Mouse (Mus musculus) heart, embryonic 10.5 days (tissue): Measurements from ENCODE around the gene Trio. TPM values are rescaled to one million over a fixed set of nuclear protein-coding genes. Genes with fewer than 3 reads are reported as not detected.

ENCODE experiments used
- DNase-seq: peaks from one replicate; pipeline ENCODE4 v3.0.0-alpha.2; 2017; ENCODE audit warnings: low spot score
- H3K27ac ChIP-seq: fragments of 300-500 bp; sonication (generic); 2 replicates; pipeline ENCODE4 v1.5.1; 2016; ENCODE audit warnings: mild to moderate bottlenecking
- H3K27me3 ChIP-seq: fragments of 300-500 bp; sonication (generic); 2 replicates; pipeline ENCODE4 v1.6.1; 2016; ENCODE audit warnings: mild to moderate bottlenecking; ENCODE audit not compliant: poor library complexity, insufficient read depth, severe bottlenecking
- H3K36me3 ChIP-seq: fragments of 300-500 bp; sonication (generic); 2 replicates; pipeline ENCODE4 v1.6.1; 2016; ENCODE audit warnings: mild to moderate bottlenecking, moderate library complexity
- H3K4me1 ChIP-seq: fragments of 300-500 bp; sonication (generic); 2 replicates; pipeline ENCODE4 v1.6.1; 2016; ENCODE audit warnings: mild to moderate bottlenecking
- H3K4me3 ChIP-seq: fragments of 300-500 bp; sonication (generic); 2 replicates; pipeline ENCODE4 v1.5.1; 2016; ENCODE audit warnings: mild to moderate bottlenecking, moderate library complexity
- H3K9me3 ChIP-seq: fragments of 300-500 bp; sonication (generic); 2 replicates; pipeline ENCODE4 v1.6.1; 2016; ENCODE audit warnings: mild to moderate bottlenecking, moderate library complexity
- WGBS: fragments of 180-500 bp; shearing (Covaris S2); methylation state at CpG from one replicate; pipeline ENCODE4 v1.1.7; 2016; 5-methylcytosine and 5-hydroxymethylcytosine counted together
- polyA plus RNA-seq: library from polyadenylated mRNA; unstranded; fragments of >200 nt; fragmentation: Nextera tagmentation; extraction: Ambion mirVana; gene quantifications from 2 replicates; pipeline ENCODE4 v1.2.1, GENCODE M21; 2016

The Trio gene
- polyA plus RNA-seq, 1 experiment from 2014 or later: 22.7 TPM

- 81% methylated on average over 20 of the region's 20 CpGs for WGBS
- no peak overlapping the region for H3K4me3 ChIP-seq
- no peak for DNase-seq
- H3K27ac ChIP-seq: peak overlapping the region; percentile 71
- no peaks in the 10 kb centered on the region for H3K27me3 ChIP-seq
- H3K9me3 ChIP-seq: no peaks in the 10 kb centered on the region
- peaks cover 66% of the 10 kb centered on the region for H3K4me1 ChIP-seq
- peaks cover 15% of the 10 kb centered on the region; the same call in 1 of the 2 replicates for H3K36me3 ChIP-seq
Measured at GRCm38 (mm10) chr15:27797480-27798155, 228.0 kb downstream of the Trio start.

DNA sequence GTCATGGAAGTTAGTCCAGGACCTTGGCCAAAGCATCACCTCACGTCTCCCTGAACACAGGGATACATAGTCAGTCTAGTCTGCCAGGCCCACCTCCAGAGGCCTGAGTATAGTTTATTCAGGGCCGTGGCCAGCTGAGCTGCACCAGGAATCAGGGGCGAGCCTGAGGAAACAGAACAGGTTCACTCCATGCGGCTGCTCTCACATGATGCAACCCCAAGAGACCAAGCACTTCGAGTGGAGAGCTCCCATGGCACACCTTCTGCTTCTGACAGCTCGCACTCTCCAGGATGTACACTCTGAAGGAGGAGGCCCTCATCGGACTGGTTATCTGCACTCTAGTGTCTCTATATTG, 228.8 kb downstream of the Trio start:
- Histone ChIP-seq H3K36me3 (peaks cover 15% of the 10 kb centered on the region; the same call in 1 of the 2 replicates), H3K4me1 (peaks cover 66% of the 10 kb centered on the region), H3K27me3 (no peaks in the 10 kb centered on the region), H3K4me3 (no peak overlapping the region), H3K27ac (peak overlapping the region; percentile 71; the same call in 1 of the 2 replicates), H3K9me3 (no peaks in the 10 kb centered on the region)
- DNase-seq: no peak
- 50% methylated on average over 7 of the region's 7 CpGs for WGBS

DNA sequence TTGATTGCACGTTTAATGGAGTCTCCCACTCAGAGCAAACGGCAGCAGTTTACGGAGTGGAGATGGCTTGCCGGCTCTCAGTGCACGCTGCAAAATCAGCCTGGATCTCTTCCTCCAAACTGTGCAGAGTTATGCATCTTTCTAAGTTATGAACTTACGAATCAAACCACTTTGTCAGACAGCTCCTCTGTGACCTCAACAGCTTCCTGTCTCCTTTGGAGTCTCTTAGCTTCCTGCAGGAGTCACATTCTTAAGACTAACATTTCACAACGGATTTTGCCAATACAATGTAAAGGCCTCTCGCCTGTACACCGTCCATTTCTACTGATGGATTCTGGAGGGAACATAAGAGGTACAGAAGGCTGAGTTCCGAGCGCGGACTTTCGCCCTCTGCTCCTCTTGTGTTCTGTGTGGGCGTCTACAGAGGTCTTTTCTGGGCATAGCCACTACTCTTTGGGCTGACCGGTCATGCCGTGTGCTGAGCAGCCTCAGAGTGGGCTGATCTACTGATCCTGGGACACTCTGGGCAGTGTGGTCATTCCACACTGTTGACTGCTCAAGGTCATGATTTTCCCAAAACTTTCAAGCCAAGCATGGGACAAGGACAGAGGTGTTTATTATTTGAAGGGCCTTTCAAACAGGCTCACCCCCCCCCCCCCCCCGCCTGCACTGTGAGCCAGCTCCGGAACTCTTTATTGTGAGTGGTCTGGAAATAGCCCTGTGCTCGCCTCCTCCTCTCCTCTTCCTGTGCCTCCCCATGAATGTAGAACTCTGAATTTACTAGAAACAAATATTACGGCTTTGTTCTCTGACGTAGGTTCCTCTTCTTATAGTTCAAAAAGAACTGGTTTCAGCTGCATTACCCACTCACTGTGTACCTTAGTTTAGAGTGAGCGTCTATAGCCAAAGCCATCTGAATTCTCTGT, 229.4 kb downstream of the Trio start:
- no peaks in the 10 kb centered on the region for H3K27me3 ChIP-seq
- no peak overlapping the region for H3K4me3 ChIP-seq
- 70% methylated on average over 22 of the region's 22 CpGs for WGBS
- H3K36me3 ChIP-seq: peaks cover 15% of the 10 kb centered on the region; the same call in 1 of the 2 replicates
- no peak for DNase-seq
- H3K9me3 ChIP-seq: no peaks in the 10 kb centered on the region
- H3K4me1 ChIP-seq: peaks cover 63% of the 10 kb centered on the region
- peak overlapping the region; percentile 71 for H3K27ac ChIP-seq

DNA sequence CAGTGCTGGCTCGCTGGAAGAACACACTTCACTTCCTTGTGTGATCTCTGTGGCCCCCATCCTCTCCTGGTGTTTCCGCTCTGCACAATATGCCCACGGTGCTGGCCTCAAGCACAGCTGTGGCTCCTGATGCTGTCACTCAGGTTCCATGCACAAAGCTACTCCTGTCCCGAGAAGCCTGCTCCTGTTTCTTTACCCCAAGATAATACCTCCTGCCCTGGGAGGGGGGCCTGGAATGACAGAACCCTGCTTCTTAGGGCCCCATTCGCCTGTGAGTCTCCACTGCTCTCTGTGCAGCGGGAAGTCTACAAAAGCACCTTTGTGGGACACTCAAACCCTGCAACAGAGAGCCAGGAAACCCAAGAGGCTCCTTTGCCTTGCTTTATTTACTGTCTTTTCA, 232.4 kb downstream of the Trio start:
- no peak for DNase-seq
- peaks cover 6% of the 10 kb centered on the region; the same call in 1 of the 2 replicates for H3K36me3 ChIP-seq
- peaks cover 77% of the 10 kb centered on the region for H3K4me1 ChIP-seq
- 52% methylated on average over 6 of the region's 6 CpGs for WGBS
- H3K27ac ChIP-seq: peak overlapping the region; percentile 72
- no peaks in the 10 kb centered on the region for H3K27me3 ChIP-seq
- no peak overlapping the region for H3K4me3 ChIP-seq
- no peaks in the 10 kb centered on the region for H3K9me3 ChIP-seq

DNA sequence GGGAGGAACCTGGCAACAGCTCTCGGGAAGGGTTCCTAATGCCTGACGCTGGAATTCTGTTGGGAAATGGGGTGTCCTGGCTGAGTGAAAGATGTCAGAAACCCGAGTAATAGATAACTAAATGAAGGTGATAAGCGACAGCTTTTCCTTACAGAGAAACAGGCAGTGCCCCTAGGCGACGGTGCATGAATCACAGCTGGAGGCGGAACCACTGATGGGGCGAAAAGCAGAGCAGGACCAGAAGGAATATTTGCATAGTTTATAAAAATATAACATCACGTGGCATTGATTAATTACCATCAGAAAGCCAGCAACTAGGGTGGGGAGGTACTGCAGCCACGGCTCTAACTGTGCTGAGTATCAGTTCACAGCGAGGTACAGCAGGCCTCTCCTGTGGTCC, 233.2 kb downstream of the Trio start:
- Histone ChIP-seq H3K4me3 (no peak overlapping the region), H3K9me3 (no peaks in the 10 kb centered on the region), H3K36me3 (no peaks in the 10 kb centered on the region), H3K4me1 (peaks cover 77% of the 10 kb centered on the region), H3K27ac (peak overlapping the region; percentile 72), H3K27me3 (no peaks in the 10 kb centered on the region)
- 57% methylated on average over 11 of the region's 11 CpGs for WGBS
- no peak for DNase-seq

DNA sequence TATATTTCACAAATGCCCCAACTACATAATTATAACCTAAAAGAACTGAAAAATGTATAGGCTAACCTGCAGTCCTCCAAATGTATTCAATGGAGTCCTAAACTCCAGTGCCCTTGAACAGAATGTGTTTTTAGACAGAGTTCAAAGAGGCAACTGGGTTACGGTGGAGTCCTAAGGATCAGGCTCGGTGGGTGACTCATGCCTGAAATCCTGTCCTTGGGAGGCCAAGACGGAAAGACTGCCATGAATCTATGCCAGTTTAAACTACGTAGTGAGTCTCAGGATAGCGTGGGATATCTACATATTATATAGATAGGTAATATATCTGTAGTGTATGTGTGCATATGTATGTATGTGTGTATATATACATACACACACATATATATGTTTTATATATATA, 234.5 kb downstream of the Trio start:
- Histone ChIP-seq H3K4me3 (no peak overlapping the region), H3K4me1 (peaks cover 78% of the 10 kb centered on the region), H3K27me3 (no peaks in the 10 kb centered on the region), H3K9me3 (no peaks in the 10 kb centered on the region), H3K27ac (no peak overlapping the region), H3K36me3 (no peaks in the 10 kb centered on the region)
- WGBS: 87% methylated on average over 5 of the region's 5 CpGs
- no peak for DNase-seq

DNA sequence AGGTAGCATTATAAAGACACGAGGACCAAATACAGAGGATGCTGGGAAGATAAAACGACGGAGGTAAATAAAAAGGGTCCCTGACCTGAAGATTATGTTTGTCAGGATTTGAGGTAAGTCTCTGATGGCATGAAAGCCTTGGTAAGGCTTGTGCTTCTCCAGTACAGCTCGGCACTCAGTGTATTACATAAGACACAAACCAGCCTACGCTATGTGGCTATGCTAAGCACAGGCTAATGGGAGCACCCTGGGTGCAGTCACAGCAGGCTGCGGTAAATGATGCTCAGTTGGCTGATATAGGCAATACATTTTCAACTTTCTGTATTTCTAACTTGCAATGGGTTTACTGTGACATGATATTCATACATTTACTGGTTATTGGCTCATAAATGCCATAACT, 234.9 kb downstream of the Trio start:
- H3K27me3 ChIP-seq: no peaks in the 10 kb centered on the region
- WGBS: 88% methylated on average over 6 of the region's 6 CpGs
- no peaks in the 10 kb centered on the region for H3K9me3 ChIP-seq
- peaks cover 78% of the 10 kb centered on the region for H3K4me1 ChIP-seq
- DNase-seq: no peak
- H3K4me3 ChIP-seq: no peak overlapping the region
- H3K36me3 ChIP-seq: no peaks in the 10 kb centered on the region
- no peak overlapping the region for H3K27ac ChIP-seq

DNA sequence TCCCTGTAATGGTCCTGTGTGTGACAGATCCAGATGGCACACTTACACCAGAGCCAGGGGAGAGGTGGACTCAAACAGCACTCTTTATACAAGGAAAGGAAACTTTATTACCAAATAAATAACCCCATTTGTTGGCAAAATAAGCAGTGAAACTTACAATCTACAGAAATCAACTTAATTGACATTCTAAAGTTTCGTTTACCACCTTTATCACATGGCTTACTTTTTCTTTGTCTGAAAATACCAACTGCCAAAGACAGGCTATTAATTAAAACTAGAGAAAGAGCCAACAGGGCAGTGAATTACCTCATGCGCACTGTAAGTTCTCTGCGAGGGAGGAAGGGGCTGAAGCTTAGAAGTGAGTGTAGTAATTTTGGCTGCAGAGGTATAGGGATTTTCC, 236.3 kb downstream of the Trio start:
- no peaks in the 10 kb centered on the region for H3K9me3 ChIP-seq
- peak overlapping the region; percentile 85; the same call in 1 of the 2 replicates for H3K27ac ChIP-seq
- 74% methylated on average over 3 of the region's 3 CpGs for WGBS
- H3K4me1 ChIP-seq: peaks cover 87% of the 10 kb centered on the region
- H3K27me3 ChIP-seq: no peaks in the 10 kb centered on the region
- H3K4me3 ChIP-seq: no peak overlapping the region
- no peak for DNase-seq
- H3K36me3 ChIP-seq: no peaks in the 10 kb centered on the region

DNA sequence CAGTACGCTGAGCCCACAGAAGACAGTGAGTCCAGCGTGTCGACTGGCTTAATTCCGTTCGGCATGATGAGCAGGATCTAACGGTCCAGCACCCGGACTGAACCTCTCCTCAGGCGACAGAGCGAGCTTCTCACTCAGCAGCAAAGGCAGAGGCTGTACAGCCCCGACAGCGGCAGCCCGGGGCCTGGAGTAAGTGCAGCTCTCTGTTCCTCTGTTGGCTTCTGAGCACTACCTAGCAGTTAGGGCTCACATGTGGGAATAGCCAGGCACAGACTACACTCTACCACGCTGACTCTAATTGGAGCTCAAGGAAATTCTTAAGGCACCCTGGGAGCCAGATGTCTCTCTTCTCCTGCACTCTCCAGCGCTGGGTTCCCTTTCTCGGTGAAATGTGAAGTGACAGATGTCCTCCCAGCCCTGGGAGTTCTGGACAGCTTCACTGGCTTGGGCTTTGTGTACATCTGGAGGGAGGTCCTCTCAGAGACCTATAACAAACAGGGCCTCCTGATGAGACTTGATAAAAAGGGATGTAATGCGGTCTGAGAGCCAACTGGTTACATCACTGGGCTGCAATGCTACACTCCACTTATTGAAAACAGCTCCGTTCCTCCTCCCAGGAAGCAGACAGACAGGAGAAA, 237.4 kb downstream of the Trio start:
- DNase-seq: peak; percentile 84
- Histone ChIP-seq H3K9me3 (no peaks in the 10 kb centered on the region), H3K27ac (peak overlapping the region; percentile 85), H3K27me3 (no peaks in the 10 kb centered on the region), H3K4me3 (peak overlapping the region; percentile 52), H3K4me1 (peaks cover 88% of the 10 kb centered on the region), H3K36me3 (no peaks in the 10 kb centered on the region)
- 20% methylated on average over 17 of the region's 17 CpGs for WGBS

DNA sequence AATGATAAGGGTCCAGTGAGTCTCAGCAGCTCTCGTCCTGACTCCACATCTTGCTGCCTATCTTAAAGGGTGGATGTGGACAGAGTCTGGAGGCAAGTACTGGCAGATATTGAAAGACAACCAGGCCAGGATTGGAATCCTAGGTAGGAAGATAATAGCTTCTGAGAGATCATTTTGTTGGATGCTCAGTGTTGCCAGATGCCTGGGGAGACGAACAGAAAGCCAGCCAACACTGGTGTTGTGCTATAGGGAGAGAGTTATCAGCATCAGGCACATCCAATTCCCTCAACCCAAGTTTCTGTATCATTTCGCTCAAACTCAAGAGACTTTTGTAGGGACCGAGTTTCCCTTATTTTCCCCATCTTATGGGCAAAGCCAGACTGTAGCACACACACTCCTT, 238.5 kb downstream of the Trio start:
- 47% methylated on average over 4 of the region's 4 CpGs for WGBS
- Histone ChIP-seq H3K27me3 (no peaks in the 10 kb centered on the region), H3K36me3 (no peaks in the 10 kb centered on the region), H3K27ac (peak overlapping the region; percentile 85; the same call in 1 of the 2 replicates), H3K4me3 (peak overlapping the region; percentile 52), H3K4me1 (peaks cover 88% of the 10 kb centered on the region), H3K9me3 (no peaks in the 10 kb centered on the region)
- DNase-seq: no peak

GRCm38 (mm10) chr15:27786418-27786817, 239.2 kb downstream of the Trio start:
- 62% methylated on average over 11 of the region's 11 CpGs for WGBS
- H3K27ac ChIP-seq: peak overlapping the region; percentile 85; the same call in 1 of the 2 replicates
- H3K4me1 ChIP-seq: peaks cover 89% of the 10 kb centered on the region
- no peaks in the 10 kb centered on the region for H3K36me3 ChIP-seq
- H3K9me3 ChIP-seq: no peaks in the 10 kb centered on the region
- DNase-seq: no peak
- H3K4me3 ChIP-seq: peak overlapping the region; percentile 52
- H3K27me3 ChIP-seq: no peaks in the 10 kb centered on the region

DNA sequence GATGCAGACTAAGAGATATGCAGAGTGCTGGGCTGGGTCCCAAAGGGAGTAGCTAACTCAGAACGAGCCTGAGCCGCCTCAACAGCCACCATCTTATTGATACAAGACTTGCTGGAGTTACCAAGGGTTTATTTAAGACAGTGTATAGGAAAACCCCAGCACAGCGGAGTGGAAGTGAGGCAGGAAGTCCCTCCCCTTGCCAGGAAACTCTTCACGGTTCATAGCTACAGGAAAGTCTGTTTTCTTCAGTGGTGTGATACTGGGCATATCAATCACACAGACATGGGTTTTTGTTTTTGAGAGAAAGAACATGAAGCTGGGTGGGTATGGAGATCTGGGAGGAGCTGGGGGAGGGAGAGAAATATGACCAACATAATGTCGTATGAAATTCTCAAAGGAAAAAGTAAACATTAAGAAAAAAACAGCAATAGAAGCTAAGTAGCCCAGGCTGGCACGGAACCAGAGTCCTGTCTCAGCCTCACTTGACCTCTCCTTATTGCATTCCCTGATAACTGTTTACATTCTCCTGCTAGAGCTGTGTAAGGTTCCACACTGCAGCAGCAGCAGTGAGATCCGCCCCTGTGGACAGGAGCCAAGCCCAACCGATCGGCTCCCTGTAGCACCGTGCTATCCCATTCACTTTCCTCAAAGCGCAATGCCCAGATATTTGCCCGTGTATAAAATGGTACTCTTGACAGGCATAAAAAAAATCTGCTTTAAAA, 240.2 kb downstream of the Trio start:
- no peaks in the 10 kb centered on the region for H3K36me3 ChIP-seq
- WGBS: 46% methylated on average over 12 of the region's 12 CpGs
- H3K4me1 ChIP-seq: peaks cover 95% of the 10 kb centered on the region
- DNase-seq: no peak
- H3K9me3 ChIP-seq: no peaks in the 10 kb centered on the region
- H3K27me3 ChIP-seq: no peaks in the 10 kb centered on the region
- no peak overlapping the region for H3K4me3 ChIP-seq
- H3K27ac ChIP-seq: peak overlapping the region; percentile 85; the same call in 1 of the 2 replicates
